Mouse (Mus musculus): ENCODE results near the gene Nckap1.
A peak's percentile ranks its signal among the peaks of the same experiment; 100 is the strongest.

Nckap1 gene

DNA sequence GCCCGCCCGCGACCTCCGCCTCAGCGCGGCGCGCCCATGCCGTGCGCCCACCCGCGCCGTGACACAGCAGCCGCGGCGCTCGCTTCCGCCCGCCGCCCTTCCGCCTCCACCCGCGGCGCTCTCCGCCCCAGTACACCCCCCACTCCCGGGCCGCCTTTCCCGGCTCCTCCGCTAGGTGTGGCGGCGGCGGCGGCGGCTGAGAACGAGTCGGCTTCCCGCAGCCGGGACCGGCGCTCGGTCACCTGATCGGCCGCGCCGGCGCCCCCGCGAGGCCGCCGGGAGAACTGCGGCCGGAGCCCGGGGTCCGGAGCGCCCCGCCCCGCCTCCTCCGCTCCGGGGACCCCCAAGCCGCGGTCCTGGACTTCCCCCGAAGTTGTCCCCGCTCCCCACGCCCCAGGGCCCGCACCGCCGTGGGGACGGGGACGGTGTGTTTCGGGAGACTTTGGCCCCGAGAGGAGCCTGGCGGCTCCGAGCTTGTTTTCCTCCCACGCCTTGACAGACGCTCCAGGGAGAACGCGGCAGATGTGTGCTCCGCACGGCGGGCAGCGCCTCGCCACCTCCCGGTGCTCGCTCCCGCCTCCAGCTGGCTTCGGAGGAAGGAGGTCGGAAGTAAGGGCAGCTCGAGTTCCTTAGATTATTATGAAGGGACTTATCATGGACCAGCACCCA is at the start of gene Nckap1:
Gene Nckap1, minus strand, starts transcription at position 338 of the 669 bp plus-strand sequence.
- DNase-seq (ENCODE audit: low spot score): peak; percentile 89

DNA sequence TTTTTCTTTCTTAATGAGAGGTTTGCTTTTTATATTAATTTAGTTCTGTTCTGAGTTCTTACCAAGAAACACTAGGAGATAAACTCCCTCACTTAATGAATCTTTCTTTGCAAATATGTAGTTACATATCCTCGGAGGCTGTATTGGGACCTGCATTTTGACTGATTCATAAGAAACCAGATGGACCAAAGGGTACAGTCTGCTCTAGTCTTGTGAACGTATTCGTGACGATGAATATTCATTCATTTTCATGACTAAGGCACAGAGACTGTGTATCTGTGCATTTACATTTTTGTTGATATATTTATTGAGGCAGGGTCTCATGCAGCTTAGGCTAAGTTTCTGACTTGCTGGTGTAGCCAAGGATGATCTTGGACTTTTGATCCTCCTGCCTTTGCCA is 43.3 kb upstream of the Nckap1 start:
- no peak for DNase-seq (ENCODE audit: low spot score)

DNA sequence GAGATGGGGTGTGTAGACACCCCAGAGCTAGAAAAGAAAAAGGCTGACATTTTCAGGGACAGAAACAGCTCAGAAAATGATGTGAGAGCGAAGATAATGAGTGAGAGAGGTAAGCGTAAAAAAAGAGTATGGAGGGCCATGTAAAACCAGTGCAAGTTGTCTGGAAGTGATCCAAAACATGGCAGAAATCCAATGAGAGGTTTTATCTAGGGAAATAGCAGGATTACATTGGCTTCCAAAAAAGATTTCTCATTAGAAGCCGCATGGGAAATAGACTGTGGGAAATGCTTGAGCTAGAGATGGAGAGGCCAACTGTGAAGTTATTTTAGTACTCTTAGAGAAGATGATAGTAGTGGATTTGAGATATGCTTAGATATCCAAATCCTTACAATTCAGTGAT is 40.7 kb upstream of the Nckap1 start:
- DNase-seq (ENCODE audit: low spot score): no peak

DNA sequence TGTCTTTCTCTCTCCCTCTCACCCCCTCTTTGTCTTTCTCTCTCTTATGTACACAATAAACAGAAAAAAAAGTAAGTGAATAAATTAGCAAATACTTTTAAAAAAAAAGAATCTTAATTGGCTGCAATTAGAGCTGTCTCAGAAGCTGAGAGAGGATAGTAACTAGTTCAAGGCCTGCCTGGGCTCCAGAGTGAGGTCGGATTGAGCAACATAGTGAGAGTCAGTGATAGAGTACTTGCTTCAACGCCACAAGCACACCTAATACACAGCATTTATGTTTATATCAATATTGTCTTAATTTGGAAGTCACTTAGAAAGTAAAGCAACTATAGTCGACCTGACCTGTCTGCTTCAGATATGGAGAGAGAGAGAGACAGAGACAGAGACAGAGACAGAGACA is 37.8 kb upstream of the Nckap1 start:
- DNase-seq (ENCODE audit: low spot score): no peak

DNA sequence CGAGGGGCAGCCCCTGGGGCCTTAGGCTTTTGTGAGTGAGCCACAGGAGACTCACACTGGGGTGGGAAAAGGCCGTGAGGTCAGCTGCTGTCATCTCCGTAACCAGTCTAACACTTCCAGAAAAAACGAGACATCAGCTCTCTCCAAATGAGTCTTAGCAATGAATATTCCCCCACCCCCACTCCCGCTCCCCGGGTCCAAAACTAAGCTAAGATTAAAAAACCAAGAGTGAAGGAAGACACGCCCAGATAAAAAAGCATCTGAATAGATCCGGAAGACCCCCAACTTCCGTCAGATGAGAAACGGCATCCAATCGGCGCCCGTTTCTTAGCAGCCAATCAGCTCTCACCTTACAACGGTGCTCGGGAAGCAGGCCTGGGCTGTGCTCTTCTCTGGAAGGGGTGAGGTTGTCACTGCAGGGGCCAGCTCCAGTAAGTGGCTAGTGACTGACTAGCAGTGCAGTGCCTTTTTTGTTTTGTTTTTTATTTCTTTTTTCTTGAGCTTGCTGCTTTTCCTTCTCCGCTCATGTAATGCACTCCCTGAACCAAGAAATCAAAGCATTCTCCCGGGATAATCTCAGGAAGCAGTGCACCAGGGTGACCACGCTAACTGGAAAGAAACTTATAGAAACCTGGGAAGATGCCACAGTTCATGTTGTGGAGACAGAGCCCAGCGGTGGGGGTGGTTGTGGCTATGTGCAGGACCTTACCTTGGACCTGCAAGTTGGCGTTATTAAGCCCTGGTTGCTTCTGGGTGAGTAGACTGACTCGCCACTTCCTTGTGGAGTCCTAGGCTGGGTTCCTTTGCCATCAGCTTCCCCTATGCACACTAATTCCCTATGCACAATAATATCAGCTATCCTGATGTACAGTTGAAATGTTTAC is 35.9 kb upstream of the Nckap1 start, which contains the start of the genes Dusp19 and Nup35:
Gene Dusp19, plus strand, starts transcription at position 192 of the 884 bp plus-strand sequence.
Gene Nup35, plus strand, starts transcription at position 383 of the 884 bp plus-strand sequence.
- DNase-seq (ENCODE audit: low spot score): peak; percentile 96

DNA sequence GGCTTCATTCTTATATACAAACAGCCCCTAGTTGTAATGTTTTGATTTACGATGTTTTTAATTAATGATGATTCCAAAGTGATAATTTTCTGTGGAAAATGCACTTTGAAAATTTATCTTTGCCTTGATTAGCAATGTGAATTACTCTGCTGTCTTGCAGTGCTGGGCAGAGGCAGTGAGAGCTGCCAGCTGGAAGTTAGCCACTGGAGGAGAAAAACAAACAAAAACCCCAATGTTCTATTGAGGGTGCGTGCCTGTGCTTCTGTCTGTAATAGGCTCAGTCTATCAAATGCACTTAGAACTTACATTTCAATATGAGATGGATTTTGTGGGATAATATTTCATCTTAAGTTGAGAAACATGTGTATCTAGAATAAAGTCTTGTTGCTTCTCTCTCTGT is 31.6 kb upstream of the Nckap1 start:
- no peak for DNase-seq (ENCODE audit: low spot score)

DNA sequence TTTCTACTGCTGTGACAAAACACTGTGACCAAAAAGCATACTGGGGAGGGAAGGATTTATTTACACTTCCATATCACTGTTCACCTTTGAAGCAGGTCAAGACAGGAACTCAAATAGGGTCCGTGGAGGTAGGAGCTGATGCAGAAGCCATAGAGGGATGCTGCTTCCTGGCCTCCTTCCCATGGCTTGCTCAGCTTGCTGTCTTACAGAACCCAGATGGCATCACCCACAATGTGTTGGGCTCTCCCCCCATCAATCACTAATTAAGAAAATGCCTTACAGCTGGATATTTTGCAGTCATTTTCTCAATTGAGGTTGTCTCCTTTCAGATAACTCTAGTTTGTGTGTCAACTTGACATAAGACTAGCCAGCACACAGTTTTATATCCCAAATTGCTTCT is 31.1 kb upstream of the Nckap1 start:
- DNase-seq (ENCODE audit: low spot score): no peak

DNA sequence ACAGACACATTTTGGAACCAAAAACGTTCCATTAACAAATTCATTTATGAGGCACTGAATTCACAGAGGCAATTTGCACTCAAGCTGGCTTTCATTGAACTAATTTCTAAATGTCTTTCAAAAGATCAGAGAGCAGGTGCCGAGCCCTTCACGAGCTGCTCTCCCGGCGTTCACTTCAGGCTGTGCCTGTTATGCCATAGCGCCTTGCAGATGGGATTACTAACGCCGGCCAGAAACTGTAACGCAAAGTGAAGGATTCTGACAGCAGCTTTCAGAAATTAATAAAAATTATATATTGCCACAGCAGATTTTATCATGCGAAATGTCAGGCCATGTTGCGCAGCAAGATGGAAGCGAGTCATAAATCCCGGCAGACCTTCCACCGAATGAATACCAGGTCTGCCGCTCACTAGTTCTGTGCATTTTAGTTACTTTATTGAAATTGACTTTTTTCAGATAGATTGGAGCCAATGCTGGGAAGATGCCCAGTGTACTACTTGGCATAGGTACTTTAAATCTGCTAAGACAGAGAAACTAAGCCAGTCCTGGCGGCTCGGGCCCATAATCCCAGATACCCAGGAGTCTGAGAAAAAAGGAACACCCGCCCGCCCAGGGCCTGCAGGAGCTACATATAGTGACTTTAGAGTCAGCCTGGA is 22.7 kb upstream of the Nckap1 start:
- DNase-seq (ENCODE audit: low spot score): no peak

DNA sequence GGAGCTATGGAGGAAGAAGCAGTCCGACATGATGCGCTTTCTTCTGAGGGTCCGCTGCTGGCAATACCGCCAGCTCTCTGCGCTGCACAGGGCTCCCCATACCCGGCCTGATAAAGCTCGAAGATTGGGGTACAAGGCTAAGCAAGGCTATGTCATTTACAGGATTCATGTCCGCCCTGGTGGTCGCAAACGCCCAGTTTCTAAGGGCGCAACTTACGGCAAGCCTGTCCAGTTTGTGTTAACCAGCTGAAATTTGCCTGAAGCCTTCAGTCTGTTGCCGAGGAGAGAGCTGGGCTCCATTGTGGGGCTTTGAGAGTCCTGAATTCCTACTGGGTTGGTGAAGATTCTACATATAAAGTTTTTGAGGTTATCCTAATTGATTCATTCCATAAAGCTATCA is 21.6 kb upstream of the Nckap1 start:
- no peak for DNase-seq (ENCODE audit: low spot score)

DNA sequence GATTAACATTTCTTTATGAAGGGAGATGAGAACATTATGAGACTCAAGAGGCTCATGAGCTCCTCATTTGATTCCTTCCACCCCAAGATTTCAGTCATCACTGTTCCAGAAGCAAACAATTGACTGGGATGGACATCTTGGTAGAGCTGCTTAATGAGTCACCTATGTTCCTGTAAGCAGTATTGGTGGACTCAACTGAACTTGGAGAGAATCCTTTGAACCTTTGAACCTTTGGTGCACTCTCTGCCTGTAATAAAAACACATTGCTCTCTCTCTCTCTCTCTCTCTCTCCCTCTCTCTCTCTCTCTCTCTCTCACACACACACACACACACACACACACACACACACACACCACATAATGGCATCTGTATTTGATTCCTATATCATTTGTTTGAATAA is 19.4 kb upstream of the Nckap1 start:
- no peak for DNase-seq (ENCODE audit: low spot score)

DNA sequence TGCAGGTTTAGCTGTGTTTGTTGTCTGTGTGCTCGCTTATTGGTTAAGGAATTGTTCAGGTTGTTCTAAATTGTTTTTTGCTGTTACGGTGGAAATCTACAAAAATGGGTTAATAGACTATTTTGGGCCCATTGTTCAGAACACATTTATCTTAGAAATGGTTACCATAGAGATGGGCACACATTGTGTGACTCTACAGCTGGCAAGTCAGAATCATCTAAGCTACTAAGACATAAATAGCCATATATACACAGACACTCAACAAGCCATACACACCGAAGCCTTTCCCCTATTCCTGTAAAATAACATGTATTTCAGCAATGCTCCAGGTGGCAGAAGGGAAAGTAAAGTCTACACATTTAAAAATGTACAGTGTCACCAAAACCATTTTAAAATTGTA is 18.7 kb upstream of the Nckap1 start:
- DNase-seq (ENCODE audit: low spot score): no peak

DNA sequence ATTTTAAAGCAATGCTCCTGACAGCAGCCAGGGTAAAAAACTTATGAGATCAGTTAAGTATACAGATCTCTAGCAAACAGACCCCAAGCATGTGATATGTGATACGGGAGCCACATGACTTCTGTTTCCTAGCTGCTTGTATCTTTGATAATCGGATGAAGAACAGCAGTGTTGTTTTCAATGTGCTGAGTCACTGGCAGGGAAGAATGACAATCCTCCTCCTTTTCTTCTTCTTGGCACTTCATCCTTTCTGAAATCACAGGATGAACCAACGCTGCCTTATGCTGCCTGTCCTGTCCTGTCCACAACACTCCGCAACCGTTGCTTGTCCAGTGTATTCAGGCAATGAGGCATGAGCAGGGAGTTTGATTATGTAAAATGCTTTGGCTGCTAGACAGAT is 15.8 kb upstream of the Nckap1 start:
- no peak for DNase-seq (ENCODE audit: low spot score)

DNA sequence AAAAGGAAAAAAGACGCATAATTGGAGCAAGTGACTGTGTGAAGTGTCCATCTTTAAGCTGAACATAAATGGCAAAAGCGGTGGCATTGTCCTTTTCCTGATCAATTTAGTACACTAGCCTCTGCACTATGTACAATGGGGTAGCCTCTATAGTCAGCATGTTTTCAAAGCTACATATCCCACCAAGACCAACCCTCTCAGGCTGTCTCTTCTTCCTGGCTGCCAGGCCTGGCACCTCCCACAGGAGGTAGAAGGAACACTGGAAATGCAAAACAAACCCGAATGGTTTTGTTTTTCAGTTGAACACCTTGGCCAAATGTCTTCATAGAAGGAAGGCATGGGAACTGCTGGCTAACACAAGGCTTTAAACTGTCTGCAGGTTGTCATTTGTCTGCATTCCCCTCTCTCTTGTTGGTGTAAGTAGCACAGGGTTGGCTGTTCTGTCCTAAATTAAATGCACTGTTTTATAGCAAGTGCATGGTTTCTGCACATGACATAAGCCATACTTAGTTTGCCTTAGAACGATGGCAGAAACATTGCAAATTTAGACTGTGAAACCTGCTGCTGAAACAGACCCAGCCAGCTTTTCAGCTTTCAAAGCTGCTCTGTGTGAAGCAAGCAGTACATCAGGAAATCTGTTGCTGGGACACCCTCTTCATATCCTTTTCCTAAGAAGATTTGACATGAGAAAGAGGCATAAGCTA is 13.2 kb upstream of the Nckap1 start:
- no peak for DNase-seq (ENCODE audit: low spot score)

DNA sequence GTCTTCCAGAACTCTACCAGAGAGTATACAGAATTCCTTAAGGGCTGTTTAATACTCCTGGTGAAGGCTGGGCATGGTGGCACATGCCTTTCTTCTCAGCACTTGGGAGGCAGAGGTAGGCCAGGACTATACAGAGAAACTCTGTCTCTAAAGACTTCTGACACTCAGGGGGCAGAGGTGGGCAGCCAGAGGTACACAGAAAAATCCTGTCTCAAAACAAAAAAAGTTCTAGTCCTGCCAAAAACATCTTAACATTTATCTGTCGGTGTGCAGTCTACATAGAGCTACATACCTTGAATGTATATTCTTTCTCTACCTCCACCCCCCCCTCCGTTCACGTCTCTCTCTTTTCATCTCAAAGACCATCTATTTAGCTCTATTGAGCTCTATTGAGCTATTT is 1.2 kb upstream of the Nckap1 start:
- DNase-seq (ENCODE audit: low spot score): no peak

DNA sequence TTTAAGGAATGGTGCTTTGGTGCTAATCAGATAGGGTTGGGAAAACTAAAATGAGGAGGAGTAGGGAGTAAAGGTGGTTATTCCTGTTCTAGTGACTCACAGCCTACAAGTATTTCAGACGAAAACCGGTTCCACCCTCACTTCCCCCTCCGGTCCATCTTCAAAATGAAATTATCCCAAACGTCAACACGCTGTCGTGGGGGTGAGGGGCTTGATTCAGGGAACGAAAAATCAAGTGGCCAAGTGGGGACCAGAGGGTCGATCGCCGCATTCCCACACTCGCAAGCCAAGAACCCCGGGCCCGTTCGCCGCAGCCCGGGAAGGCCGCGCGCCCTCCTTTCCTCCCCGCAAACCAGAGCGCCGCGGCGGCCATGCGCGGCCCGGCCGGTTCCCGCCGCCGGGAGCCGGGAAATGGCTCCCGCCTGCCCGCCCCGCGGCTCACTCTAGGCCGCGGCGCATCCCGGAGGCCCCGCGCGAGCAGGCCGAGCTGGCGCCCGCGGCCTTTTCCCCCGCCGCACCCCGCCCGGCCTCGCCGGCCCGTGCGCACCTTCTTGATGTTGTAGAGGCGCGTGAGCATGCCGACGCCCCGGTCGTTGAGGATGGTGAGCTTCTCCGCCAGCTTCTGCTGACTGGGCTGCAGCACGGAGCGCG is 744 bp downstream of the Nckap1 start:
- DNase-seq (ENCODE audit: low spot score): peak; percentile 32

DNA sequence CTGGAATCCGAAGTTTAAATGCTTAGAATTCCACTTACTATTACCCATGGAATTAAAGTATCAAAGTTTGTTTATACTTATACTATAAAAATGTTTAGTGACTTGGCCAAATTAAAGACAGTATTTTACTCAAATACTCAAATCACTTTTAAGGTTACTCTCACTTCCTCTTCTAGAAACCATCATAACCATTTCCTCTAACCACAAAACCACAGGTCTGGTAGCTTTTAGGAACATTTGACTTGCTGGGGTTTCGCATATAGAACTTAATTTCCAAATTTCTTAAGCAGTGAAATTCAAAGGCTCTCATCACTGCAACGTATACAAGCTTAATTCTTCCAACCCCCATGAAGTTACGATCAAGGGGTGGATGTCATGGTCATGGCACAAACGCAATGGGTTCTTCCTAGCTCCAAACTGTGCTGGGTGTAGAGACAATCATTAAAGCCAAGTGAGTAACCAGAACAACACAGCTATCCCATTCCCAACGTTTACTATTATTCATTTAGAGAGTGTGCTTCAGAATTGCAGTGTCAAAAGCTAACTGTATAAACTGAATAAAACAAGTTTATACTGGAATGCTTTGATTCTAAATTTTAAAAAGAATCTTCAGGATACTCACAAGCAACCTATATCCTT is 1.8 kb downstream of the Nckap1 start:
- DNase-seq (ENCODE audit: low spot score): no peak

DNA sequence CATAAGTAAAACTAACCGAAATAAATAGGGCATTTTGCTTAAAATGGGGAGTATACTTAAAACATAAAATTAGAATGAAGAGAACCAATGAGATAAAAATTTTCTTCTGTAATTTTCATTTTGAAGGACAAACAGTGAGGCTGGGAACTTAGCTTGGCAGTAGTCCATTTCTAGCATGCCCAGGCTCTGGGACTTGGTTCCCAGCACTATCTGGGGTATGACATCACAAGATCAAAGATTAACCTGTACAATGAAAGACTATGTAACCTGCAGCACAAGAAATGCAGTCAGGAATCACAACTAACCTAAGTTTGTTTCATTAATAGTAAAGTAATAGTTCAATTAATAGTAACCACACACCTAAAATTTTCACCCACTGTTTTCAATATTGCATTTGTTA is 3.9 kb downstream of the Nckap1 start:
- no peak for DNase-seq (ENCODE audit: low spot score)

DNA sequence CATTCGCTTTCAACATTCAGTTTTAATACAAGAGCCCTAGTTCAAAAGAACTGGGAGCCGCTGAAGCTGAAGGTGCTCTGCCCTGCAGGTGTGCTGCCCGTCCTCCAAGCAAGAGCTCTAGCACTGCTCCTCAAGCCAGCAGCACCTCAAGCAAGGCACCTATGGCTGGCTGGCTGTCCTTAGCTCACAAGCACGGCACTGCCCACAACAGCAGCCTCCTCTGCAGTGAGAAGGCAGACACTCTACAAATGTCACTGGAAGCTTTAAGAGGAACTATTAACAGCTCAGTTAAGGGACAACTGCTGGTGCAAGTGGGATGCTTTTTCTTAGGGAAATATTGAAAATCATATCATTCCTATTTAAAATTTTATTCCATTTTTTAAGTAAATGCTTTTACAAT is 10.5 kb downstream of the Nckap1 start:
- no peak for DNase-seq (ENCODE audit: low spot score)

DNA sequence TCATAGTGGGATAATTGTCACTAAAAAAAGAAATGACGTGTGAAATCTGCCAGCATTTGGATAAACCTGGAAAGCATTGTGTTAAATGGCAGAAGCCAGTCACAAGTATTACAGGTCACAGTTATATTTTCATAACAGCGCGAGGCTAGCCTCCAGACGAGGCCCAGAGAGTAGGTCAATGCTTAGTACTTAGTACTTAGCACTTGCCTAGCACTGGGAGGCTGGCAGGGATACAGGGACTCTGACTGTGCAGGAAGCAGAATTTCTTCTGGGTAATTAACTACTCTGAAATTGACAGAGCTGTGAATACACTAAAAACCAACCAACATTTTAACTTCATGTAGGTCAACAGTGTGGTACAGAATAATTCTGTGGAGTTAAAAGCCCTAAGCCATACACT is 13.8 kb downstream of the Nckap1 start:
- no peak for DNase-seq (ENCODE audit: low spot score)

DNA sequence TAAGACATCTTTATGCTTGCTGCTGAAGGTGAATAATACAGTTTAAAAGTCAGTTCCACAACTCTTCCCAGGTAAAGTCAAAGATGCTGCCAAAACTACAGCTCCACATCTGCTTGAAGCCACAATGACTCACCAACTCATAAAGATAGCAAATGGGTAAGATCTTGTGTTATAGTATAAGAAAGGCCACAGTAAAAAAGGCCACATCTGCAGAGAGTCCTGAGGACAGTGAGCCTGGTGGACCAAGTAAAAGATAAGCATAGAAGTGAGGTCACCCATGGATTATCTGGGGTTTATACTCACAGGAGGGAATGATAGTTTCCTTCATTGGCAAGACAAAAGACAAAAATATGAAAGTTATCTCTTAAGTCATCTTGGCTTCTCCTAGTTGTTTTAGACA is 18.9 kb downstream of the Nckap1 start:
- no peak for DNase-seq (ENCODE audit: low spot score)

DNA sequence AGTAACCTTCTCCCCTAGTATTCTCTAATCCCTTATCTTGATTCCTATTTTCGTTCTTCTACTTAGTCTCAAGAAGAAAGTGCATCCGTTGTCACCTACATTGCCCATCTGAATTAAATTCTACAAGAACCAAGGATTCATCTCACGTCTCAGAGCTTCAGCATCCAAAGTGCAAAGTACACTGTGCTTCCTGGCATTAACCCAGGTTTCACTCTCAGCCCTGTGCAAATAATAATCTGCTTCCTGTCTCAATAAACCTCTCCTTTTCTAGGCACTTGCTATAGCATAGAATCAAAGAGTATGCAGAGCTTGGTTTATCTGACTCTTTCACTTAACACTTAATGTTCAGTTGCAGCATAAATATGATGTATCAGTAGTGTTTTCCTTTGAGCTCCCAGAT is 19.7 kb downstream of the Nckap1 start:
- no peak for DNase-seq (ENCODE audit: low spot score)
